Mouse (Mus musculus) forebrain, embryonic 10.5 days (tissue): ENCODE measurements at regions not wholly inside any gene's neighbourhood (a gene's known extent, or its start where the extent isn't known, plus 50 kb on each side); places are given as distances from the start of the nearest gene placed in this dataset.
"Not testable (repeated sequence)": the region's sequence is repeated elsewhere in the genome, so short reads cannot be mapped to it uniquely, and the experiment has no call there.

ENCODE experiments used
- DNase-seq: peaks from one replicate; pipeline ENCODE4 v3.0.0-alpha.2; 2017; ENCODE audit warnings: low spot score; ENCODE audit errors: extremely low spot score
- H3K27ac ChIP-seq: fragments of 300-500 bp; sonication (generic); 2 replicates; pipeline ENCODE4 v1.5.1; 2016; ENCODE audit warnings: mild to moderate bottlenecking
- H3K27me3 ChIP-seq: fragments of 300-500 bp; sonication (generic); 2 replicates; pipeline ENCODE4 v1.6.1; 2016; ENCODE audit warnings: mild to moderate bottlenecking; ENCODE audit not compliant: poor library complexity, severe bottlenecking
- H3K36me3 ChIP-seq: fragments of 300-500 bp; sonication (generic); replicated peaks from 2 replicates; pipeline ENCODE4 v1.6.1; 2016; ENCODE audit warnings: mild to moderate bottlenecking, moderate library complexity
- H3K4me1 ChIP-seq: fragments of 300-500 bp; sonication (generic); 2 replicates; pipeline ENCODE4 v1.6.1; 2016
- H3K4me3 ChIP-seq: fragments of 300-500 bp; sonication (generic); 2 replicates; pipeline ENCODE4 v1.5.1; 2016; ENCODE audit warnings: mild to moderate bottlenecking, moderate library complexity
- H3K9me3 ChIP-seq: fragments of 300-500 bp; sonication (generic); 2 replicates; pipeline ENCODE4 v1.6.1; 2016; ENCODE audit warnings: mild to moderate bottlenecking, moderate library complexity
- WGBS: fragments of 180-500 bp; shearing (Covaris S2); methylation state at CpG from one replicate; pipeline ENCODE4 v1.1.7; 2016; 5-methylcytosine and 5-hydroxymethylcytosine counted together

DNA sequence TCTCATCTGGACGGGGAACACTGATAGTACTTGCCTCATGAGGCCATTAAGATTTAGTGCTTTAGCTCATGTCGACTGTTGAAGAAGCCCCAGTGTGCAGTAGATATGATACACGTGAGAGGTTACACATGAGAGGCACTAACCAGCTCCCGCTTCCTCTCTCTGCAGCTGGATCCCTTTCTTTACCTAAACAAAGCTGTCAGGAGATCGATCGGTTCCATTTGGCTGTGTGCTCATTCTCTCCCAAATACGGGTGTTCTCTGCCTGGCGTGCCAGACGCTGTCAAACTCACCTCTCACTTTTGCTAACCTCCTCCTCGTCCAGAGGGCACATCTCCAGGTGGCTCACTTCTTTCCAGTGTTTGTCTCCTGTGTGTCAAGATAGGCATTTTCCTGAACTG, 139.3 kb upstream of the Smlr1 start:
- H3K4me3 ChIP-seq, result no peak overlapping the region
- 84% methylated on average over 10 of the region's 10 CpGs for WGBS
- H3K9me3 ChIP-seq, result no peaks in the 10 kb centered on the region
- H3K4me1 ChIP-seq, result 0 out of 2 replicates have a peak, but pooled peaks cover 4% of the 10 kb centered on the region
- DNase-seq, result no peak
- no peaks in the 10 kb centered on the region for H3K36me3 ChIP-seq
- H3K27ac ChIP-seq, result no peak overlapping the region
- no peaks in the 10 kb centered on the region for H3K27me3 ChIP-seq

- no peak overlapping the region for H3K27ac ChIP-seq
- H3K36me3 ChIP-seq, result no peaks in the 10 kb centered on the region
- no peaks in the 10 kb centered on the region for H3K27me3 ChIP-seq
- no peaks in the 10 kb centered on the region for H3K4me1 ChIP-seq
- no peak overlapping the region for H3K4me3 ChIP-seq
- 100% methylated on average over 1 of the region's 1 CpGs for WGBS
- DNase-seq, result no peak
- H3K9me3 ChIP-seq, result no peaks in the 10 kb centered on the region
Observed at GRCm38 (mm10) chr10:25670061-25670460, 134.0 kb upstream of the Smlr1 start.

GRCm38 (mm10) chr10:25652742-25653563, 116.9 kb upstream of the Smlr1 start:
- Histone ChIP-seq H3K36me3 (no peaks in the 10 kb centered on the region), H3K4me1 (no peaks in the 10 kb centered on the region), H3K4me3 (no peak overlapping the region), H3K9me3 (no peaks in the 10 kb centered on the region), H3K27ac (no peak overlapping the region), H3K27me3 (no peaks in the 10 kb centered on the region)
- 84% methylated on average over 16 of the region's 16 CpGs for WGBS
- DNase-seq, result no peak

- H3K27ac ChIP-seq, result no peak overlapping the region
- no peaks in the 10 kb centered on the region for H3K27me3 ChIP-seq
- no peak overlapping the region for H3K4me3 ChIP-seq
- H3K9me3 ChIP-seq, result no peaks in the 10 kb centered on the region
- no peaks in the 10 kb centered on the region for H3K4me1 ChIP-seq
- 73% methylated on average over 1 of the region's 1 CpGs for WGBS
- no peak for DNase-seq
- H3K36me3 ChIP-seq, result no peaks in the 10 kb centered on the region
Observed at GRCm38 (mm10) chr10:25647740-25648139, 111.7 kb upstream of the Smlr1 start.

- Histone ChIP-seq H3K4me3 (no peak overlapping the region), H3K36me3 (no peaks in the 10 kb centered on the region), H3K4me1 (no peaks in the 10 kb centered on the region), H3K27me3 (no peaks in the 10 kb centered on the region), H3K9me3 (no peaks in the 10 kb centered on the region), H3K27ac (no peak overlapping the region)
- WGBS, result 77% methylated on average over 3 of the region's 3 CpGs
- no peak for DNase-seq
Observed at GRCm38 (mm10) chr10:25643518-25643993, 107.5 kb upstream of the Smlr1 start.

DNA sequence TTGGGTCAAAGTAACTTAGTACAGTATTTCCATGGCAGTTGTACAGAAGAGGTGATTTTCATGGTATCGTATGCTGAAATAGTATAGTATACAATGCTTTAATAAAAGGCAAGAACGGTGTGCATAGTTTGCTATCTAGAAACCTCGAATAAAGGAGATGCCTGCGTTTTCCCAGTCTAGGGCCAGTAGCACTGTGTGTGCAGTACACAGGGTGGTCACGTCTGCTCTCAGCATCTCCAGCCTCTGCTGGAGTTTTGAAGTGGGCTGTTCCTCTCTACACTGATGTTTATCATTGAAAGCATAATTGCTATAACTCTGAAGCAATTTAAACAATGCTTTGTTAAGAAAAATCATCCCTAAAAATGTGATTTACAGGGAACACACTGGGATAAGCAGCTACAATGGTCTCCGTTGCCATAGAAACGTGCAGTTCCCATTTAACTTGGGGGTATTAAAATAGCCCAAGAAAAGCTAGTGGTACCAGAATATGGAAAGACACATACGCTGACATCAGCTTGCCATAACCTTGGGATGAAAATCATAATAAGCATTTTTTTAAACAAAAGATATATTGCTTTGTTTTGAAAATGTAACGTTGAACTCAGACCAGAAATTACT, 106.1 kb upstream of the Smlr1 start:
- H3K4me3 ChIP-seq, result no peak overlapping the region
- 89% methylated on average over 9 of the region's 9 CpGs for WGBS
- H3K36me3 ChIP-seq, result no peaks in the 10 kb centered on the region
- DNase-seq, result no peak
- H3K9me3 ChIP-seq, result no peaks in the 10 kb centered on the region
- no peaks in the 10 kb centered on the region for H3K27me3 ChIP-seq
- no peaks in the 10 kb centered on the region for H3K4me1 ChIP-seq
- H3K27ac ChIP-seq, result no peak overlapping the region

- H3K4me3 ChIP-seq, result no peak overlapping the region
- H3K27ac ChIP-seq, result no peak overlapping the region
- no peaks in the 10 kb centered on the region for H3K9me3 ChIP-seq
- H3K4me1 ChIP-seq, result no peaks in the 10 kb centered on the region
- DNase-seq, result no peak
- no peaks in the 10 kb centered on the region for H3K36me3 ChIP-seq
- H3K27me3 ChIP-seq, result no peaks in the 10 kb centered on the region
- 92% methylated on average over 4 of the region's 4 CpGs for WGBS
Observed at GRCm38 (mm10) chr10:25633058-25633614, 97.1 kb upstream of the Smlr1 start.

- 91% methylated on average over 7 of the region's 7 CpGs for WGBS
- H3K4me3 ChIP-seq, result no peak overlapping the region
- no peaks in the 10 kb centered on the region for H3K9me3 ChIP-seq
- no peaks in the 10 kb centered on the region for H3K4me1 ChIP-seq
- no peaks in the 10 kb centered on the region for H3K36me3 ChIP-seq
- H3K27me3 ChIP-seq, result no peaks in the 10 kb centered on the region
- no peak for DNase-seq
- no peak overlapping the region for H3K27ac ChIP-seq
Observed at GRCm38 (mm10) chr10:25632306-25632705, 96.2 kb upstream of the Smlr1 start.

DNA sequence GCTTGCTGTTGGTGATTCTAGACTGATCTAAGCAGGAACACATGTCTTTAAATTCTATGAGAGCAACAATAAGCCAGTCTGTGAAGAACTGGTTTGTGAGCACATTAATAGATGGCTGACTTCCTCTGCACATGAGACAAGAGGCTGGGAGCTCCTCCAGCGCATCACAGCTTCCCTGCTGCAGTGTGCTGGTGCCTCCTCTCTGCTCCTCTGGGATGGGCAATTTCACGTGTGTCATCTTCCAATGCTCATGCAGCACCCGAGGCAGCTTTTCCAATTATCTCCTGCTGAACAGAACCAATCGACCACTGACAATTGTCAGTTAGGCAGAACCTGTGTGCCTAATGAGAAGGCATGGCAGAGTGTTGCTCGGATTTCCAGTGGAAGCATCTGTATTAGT, 86.5 kb upstream of the Smlr1 start:
- 0 out of 2 replicates have a peak overlapping the region, but pooled peaks have one; percentile 20 for H3K27ac ChIP-seq
- H3K9me3 ChIP-seq, result no peaks in the 10 kb centered on the region
- no peaks in the 10 kb centered on the region for H3K36me3 ChIP-seq
- H3K4me3 ChIP-seq, result no peak overlapping the region
- no peak for DNase-seq
- WGBS, result 82% methylated on average over 5 of the region's 5 CpGs
- H3K4me1 ChIP-seq, result peaks cover 20% of the 10 kb centered on the region
- no peaks in the 10 kb centered on the region for H3K27me3 ChIP-seq

DNA sequence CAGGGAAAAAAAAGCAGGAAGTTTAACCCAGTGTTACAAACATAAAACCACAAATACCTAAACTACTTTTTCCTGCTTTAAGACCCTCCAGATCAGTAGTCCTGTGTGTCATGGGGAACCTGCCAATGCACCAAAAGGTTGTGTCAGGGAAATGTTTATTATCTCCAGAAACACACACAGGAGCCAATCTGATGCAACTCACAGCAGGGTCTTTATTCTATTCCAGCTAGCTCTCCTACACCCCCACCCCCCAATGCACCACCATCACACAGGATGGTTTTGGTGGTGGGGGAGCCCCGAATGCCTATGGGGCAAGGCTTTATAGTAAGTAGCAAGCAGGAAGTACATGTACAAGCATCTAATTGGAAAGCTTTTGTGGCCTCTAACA, 85.7 kb upstream of the Smlr1 start:
- H3K27ac ChIP-seq, result peak overlapping the region; percentile 30; the same call in 1 of the 2 replicates
- H3K27me3 ChIP-seq, DNase-seq, H3K9me3 ChIP-seq, H3K4me3 ChIP-seq, H3K36me3 ChIP-seq: not testable (repeated sequence)
- WGBS, result 70% methylated on average over 1 of the region's 1 CpGs
- H3K4me1 ChIP-seq, result peaks cover 20% of the 10 kb centered on the region

DNA sequence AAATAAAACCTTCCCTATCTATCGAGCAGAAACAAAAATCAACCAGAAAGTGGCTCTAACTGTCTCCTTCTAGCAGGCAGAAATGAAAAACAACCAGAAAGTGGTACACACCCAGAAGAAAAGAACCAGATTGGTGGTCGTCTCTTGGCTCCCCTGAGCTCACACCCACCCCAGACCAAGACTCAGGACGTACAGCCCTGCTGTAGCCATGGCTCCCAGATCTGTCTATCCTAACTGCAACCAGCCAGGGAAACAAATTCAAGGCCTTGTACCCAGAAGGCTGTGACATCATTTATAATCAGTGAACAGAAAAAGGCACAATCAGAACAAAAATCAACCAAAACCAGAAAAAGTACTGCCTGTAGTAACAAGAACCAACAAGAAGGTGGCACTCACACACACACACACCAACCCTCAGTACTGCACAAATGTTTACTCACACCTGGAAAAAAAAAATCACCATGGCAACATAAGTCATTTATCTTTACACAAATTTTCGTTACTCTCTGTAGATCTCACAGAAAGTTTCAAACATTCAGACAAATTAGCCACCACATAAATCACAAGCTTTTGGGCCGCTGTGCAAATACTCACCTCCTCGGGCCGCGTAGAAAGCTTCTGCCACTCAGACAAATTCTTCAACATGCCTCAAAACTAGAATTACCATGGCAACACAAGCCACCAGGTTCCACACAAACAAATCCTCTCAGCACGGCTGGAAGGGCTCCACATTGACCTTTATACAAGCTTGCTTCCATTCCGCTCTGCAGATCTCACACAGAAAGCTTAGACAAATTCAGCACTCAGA, 85.1 kb upstream of the Smlr1 start:
- Histone ChIP-seq H3K4me1 (peaks cover 20% of the 10 kb centered on the region), H3K9me3 (no peaks in the 10 kb centered on the region), H3K27me3 (no peaks in the 10 kb centered on the region), H3K4me3 (no peak overlapping the region), H3K27ac (peak overlapping the region; percentile 48; the same call in 1 of the 2 replicates), H3K36me3 (no peaks in the 10 kb centered on the region)
- peak; percentile 20 for DNase-seq
- 54% methylated on average over 10 of the region's 10 CpGs for WGBS

- 93% methylated on average over 2 of the region's 2 CpGs for WGBS
- Histone ChIP-seq H3K4me3 (no peak overlapping the region), H3K27me3 (no peaks in the 10 kb centered on the region), H3K36me3 (no peaks in the 10 kb centered on the region), H3K9me3 (no peaks in the 10 kb centered on the region; the same call in 1 of the 2 replicates), H3K27ac (no peak overlapping the region), H3K4me1 (peaks cover 20% of the 10 kb centered on the region)
- DNase-seq, result no peak
Observed at GRCm38 (mm10) chr10:25619702-25620101, 83.6 kb upstream of the Smlr1 start.
